Mouse (Mus musculus) left cerebral cortex, adult 2 months (tissue): Measurements from ENCODE around the gene Plekho1. TPM values are rescaled to one million over a fixed set of nuclear protein-coding genes. Genes with fewer than 3 reads are reported as not detected.
"Not testable (repeated sequence)": the region's sequence is repeated elsewhere in the genome, so short reads cannot be mapped to it uniquely, and the experiment has no call there.

Source experiments
- DNase-seq, 2 experiments: peaks; one replicate each; pipeline ENCODE4 v3.0.0; 2021 to 2022; ENCODE audit warnings: low spot score in 2 of 2, mixed read lengths in 1 of 2; ENCODE audit errors: extremely low spot score in 1 of 2
- H3K27ac ChIP-seq: fragments of 200-600 bp; 2 replicates; pipeline ENCODE4 v1.8.1; 2022
- H3K4me3 ChIP-seq: fragments of 200-600 bp; 2 replicates; pipeline ENCODE4 v1.8.1; 2022
- CTCF ChIP-seq: fragments of 200-600 bp; IDR thresholded peaks from 2 replicates; pipeline ENCODE4 v1.8.1; 2022; ENCODE audit warnings: antibody characterized with exemption, mild to moderate bottlenecking, moderate library complexity
- intact Hi-C: fragments of 180-260 bp; cut with DNase I; formaldehyde crosslinking; loops from one replicate; pipeline ENCODE4 v1.15.1; 2025
- total RNA-seq, 2 experiments: library from RNA; stranded (reverse); gene quantifications; 2 replicates each; pipeline ENCODE4 v1.2.3; 2021

The Plekho1 gene
- total RNA-seq, 2 experiments from 2014 or later: 73.5 to 86.9 TPM

DNA sequence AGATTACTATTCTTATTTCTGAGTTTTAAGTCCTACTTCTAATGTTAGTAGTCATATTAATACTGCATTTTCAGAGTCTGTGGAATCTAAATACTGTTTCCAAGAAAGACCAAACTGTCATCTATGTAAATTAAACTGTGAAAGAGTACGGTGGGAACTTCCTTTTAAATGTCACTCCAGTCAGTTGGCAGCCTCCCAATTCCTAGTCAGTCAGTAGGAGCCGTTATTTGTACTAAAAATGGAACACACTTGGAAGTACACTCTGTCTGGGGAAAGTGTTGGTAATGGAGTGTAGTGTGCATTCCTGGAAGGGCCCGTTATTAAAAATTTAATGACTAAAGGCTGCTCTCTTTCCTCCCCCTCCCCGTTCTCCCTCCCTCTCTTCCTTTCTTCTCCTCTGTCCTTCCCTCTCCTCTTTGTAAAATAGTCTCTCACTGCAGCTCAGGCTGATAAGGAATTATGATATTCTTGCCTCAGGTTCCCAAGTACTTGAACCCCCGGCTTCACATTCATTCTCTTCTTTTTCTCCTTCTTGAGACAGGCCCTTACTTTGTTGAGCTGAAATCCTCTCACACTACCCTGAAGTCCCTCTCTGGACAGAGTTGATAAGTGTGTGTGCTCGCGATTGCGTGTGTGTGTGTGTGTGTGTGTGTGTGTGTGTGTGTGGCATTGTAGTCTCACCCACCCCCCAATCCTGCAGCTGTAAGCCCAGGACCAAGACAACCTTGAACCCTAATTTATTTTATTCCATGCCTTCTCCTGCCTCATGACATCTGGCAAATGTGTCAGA lies 38.2 kb downstream of the Plekho1 start:
- intact Hi-C loops: no loop called here
- TF ChIP-seq CTCF: no peak
- no peak for DNase-seq
- H3K4me3 ChIP-seq: no peak overlapping the region
- H3K27ac ChIP-seq: no peak overlapping the region

DNA sequence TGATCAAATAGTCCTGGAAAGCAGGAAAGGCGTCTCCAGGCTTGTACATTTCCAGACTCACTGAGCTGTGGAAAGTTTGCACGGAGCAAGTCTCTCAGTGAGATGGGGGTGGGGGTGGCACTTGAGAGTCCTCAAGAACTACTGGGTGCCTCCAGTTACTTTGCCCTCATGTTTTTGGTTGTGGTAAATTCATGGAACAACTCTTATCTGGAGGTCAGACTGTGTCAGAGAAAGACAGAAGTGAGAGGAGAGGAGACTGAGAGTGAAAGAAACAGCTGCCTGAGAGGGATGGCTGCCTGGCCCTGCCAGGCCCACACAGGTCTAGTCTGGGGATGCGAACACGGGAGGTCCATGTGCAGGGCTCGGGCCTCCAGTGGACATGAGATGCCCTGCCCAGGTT lies 40.5 kb downstream of the Plekho1 start:
- TF ChIP-seq CTCF: no peak
- intact Hi-C loops: no loop called here

DNA sequence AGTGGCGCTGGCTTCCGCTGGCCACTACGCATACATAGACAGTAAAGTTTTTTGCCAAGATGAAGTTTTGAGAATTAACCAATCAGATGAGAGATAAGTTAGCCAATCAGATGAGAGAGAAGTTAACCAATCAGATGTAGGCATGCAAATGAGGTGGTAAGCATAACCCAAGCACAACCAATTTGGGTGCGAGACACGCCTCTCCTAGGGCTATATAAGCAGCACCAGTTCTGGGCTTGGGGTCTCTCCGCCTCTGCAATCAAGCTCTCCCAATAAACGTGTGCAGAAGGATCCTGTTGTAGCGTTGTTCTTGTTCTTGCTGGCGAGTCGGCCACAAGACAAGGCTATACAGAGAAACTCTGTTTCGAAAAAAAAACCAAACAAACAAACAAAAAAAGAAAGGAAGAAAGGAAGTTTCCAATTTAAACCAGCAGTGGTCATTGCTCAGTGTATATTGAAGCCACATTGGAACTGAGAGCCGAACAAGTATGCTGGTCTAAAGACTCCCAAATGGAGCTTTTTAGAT lies 41.1 kb downstream of the Plekho1 start:
- not testable (repeated sequence) for H3K27ac ChIP-seq, DNase-seq
- intact Hi-C loops: loop anchor here (5.0 kb wide), 1 partner anchor 72 kb away; the partner anchor contains the start of gene Ciart

More for the DNA sequence above, 40.5 kb downstream of the Plekho1 start:
- H3K27ac ChIP-seq: no peak overlapping the region
- no peak for DNase-seq
- no peak overlapping the region for H3K4me3 ChIP-seq

DNA sequence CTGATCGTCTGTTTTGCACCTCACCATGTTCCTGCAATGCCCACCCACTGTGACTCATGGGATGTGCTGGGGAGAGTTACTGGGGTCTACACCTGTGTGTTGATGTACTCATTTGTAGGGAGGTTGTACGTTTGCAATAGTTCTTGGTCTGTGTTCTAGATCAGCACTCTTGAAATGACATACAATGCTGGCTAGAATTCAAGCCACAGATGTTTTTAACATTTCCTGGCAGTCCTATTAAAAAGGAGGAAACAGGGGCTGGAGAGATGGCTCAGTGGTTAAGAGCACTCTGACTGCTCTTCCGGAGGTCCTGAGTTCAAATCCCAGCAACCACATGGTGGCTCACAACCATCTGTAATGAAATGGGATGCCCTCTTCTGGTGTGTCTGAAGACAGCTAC lies 42.3 kb downstream of the Plekho1 start:
- DNase-seq: no peak
- TF ChIP-seq CTCF: no peak
- Histone ChIP-seq H3K4me3 (no peak overlapping the region), H3K27ac (no peak overlapping the region)
- intact Hi-C loops: loop anchor here (5.0 kb wide), 1 partner anchor 71 kb away; the partner anchor contains the start of gene Ciart

More for the DNA sequence above, 41.1 kb downstream of the Plekho1 start:
- H3K4me3 ChIP-seq: not testable (repeated sequence)

DNA sequence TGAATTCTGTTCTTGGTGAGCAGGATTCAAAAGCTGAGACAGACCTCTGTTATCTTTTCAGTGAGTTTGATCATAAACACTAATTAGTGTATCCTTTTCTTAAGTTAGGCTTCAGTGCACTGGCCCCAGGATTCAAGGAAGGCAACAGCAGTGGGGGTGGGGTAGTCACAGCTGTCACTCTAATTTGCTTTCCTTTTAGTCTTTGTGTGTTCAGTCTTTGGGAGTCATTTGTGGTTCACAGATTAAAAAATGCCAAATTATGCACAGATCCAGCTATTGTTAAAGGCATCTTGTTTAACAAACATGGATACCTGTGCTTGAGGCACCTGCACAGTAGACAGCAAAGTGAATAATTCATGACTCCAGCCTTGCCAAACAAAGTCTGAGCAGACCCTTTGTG lies 42.8 kb downstream of the Plekho1 start:
- Histone ChIP-seq H3K27ac (no peak overlapping the region), H3K4me3 (no peak overlapping the region)
- DNase-seq: no peak
- intact Hi-C loops: loop anchor here (5.0 kb wide), 1 partner anchor 71 kb away; the partner anchor contains the start of gene Ciart
- no peak for TF ChIP-seq CTCF

DNA sequence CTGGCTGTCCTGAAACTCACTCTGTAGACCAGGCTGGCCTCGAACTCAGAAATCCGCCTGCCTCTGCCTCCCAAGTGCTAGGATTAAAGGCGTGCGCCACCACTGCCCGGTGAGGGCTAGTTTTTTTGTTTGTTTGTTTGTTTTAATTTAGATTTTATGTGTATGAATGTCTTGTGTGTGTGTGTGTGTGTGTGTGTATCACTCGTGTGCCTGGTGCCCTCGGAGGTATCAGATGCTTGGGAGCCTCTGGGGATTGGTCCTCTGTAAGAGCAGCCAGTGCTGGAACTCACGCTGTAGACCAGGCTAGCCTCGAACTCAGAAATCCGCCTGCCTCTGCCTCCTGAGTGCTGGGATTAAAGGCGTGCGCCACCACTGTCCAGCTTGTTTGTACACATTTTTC lies 44.2 kb downstream of the Plekho1 start:
- intact Hi-C loops: loop anchor here (5.0 kb wide), 1 partner anchor 69 kb away; the partner anchor contains the start of gene Ciart
- DNase-seq: not testable (repeated sequence)
- Histone ChIP-seq H3K27ac (peak overlapping the region; percentile 100), H3K4me3 (peak overlapping the region; percentile 56)

DNA sequence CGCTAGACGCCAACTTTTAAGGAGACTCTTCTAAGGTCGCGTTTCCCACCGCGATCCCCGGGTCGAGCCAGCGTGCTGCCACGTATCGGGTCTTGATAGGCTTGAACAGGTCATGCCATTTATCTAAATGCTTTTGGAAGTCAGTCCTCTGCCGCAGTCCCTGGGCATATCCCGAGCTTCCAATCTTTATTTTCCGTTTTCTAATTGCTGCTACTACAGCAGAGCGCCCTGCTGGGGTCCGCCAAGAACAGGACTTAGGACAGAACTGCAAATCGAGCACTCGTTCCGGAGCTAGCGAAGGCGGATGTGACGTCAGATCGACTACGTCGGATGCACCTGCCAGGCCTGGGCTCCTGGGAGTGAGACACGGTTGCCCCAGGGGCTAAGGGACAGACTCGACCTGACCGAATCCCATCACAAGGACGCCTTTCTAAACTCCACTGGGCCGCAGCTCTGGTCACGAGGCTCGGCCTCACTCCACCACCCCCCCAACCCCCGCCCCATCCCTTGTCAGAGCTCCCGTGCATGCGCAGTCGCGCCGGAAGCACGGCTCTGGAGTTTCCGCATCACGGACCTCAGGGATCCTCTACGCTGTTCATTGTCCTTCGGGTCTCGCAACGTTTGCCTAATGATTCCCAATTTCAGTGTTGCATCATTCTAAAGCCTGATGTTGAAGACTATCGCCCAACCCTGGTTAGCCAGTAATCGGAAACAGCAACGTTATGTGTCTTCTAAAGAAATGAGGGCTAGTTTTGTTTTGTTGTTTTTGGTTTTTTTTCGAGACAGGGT lies 44.8 kb downstream of the Plekho1 start:
- intact Hi-C loops: loop anchor here (5.0 kb wide), 1 partner anchor 69 kb away; the partner anchor contains the start of gene Ciart
- no peak for TF ChIP-seq CTCF

DNA sequence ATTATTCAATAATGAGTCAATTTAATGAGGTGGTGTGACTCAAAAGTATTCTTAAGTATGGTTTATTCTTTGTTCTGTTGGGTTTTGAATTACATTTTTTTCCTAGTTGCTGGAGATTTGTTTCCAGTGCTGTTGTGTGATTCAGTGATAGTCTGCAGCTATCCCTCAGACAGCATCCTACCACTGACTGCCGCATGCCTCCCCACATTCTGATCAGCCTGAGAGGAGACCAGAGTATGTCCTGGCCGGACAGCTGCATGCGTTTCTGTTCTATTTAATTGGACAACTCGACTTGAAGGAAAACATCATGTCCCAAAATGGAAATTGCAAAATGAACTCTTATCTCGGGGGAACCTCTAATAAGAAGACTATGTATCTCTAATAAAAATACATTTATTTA lies 47.5 kb downstream of the Plekho1 start:
- no peak for TF ChIP-seq CTCF
- Histone ChIP-seq H3K27ac (no peak overlapping the region), H3K4me3 (no peak overlapping the region)
- no peak for DNase-seq
- intact Hi-C loops: no loop called here

More for the DNA sequence above, 44.8 kb downstream of the Plekho1 start:
- peak overlapping the region; percentile 100 for H3K27ac ChIP-seq
- H3K4me3 ChIP-seq: peak overlapping the region; percentile 56
- DNase-seq: peak; percentile 86 to 87

DNA sequence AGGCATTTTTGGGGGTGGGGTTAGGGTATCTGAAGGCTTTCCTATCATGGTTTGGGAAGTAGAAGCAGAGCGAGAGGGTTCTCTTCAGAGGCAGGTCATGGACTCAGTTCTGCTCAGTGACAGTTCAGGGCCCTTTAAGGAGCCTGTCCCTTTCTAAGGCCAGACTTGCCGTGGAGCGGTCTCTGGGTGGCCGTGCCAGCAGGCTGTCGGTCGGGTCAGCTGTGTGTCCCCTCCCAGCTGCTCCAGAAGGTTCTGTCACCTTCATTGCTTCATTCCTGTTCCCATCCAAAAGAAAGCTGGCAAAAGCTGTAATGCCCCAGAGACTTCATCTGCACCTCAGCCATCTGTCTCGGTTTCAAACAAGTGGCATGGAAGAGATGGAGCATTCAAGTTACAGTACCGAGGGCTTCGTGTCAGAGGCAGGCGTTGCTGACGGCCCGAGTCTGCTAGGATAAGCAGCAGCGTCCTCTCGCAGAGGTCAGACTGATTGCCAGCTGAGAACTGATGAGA lies 50.0 kb downstream of the Plekho1 start:
- no peak overlapping the region for H3K27ac ChIP-seq
- intact Hi-C loops: no loop called here
- DNase-seq: no peak
- TF ChIP-seq CTCF: no peak
- no peak overlapping the region for H3K4me3 ChIP-seq

DNA sequence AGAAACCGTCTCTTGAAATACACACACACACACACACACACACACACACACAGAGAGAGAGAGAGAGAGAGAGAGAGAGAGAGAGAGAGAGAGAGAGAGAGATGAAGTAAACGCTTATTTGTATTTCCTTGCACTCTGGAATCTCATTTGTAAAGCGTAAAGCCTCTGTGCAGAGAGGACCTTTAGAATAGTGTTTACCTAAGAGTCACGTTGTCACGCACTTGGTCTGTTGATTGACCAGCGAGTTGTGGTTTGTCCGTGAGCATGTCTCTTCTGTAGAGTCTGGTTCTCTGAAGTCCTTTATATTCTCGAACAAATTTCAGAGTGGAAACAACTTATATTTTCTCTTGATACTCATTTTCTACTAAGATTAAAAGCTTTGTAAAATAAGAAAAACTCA lies 51.1 kb downstream of the Plekho1 start:
- intact Hi-C loops: no loop called here
- no peak for TF ChIP-seq CTCF
- no peak for DNase-seq
- no peak overlapping the region for H3K4me3 ChIP-seq
- no peak overlapping the region for H3K27ac ChIP-seq

DNA sequence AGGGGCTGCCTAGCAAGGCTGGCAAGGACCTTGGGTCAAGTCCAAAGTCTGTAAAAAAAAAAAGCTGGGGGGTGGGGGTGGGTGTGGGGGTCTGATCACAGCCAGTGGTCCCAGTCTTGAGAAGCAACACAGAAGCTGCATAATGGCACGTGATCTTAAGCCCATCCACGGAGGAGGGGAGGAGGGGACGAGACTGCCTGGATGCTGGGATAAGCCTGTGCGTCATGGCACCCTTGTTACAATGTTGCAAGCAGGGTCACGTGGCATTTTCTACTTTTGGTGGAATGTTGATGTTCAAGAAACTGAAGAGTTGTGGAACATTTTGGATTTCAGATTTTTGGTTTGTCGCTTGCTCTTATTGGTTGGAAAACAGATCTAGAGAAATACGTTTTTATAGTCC lies 52.6 kb downstream of the Plekho1 start:
- TF ChIP-seq CTCF: no peak
- Histone ChIP-seq H3K4me3 (no peak overlapping the region), H3K27ac (no peak overlapping the region)
- intact Hi-C loops: no loop called here
- DNase-seq: no peak

DNA sequence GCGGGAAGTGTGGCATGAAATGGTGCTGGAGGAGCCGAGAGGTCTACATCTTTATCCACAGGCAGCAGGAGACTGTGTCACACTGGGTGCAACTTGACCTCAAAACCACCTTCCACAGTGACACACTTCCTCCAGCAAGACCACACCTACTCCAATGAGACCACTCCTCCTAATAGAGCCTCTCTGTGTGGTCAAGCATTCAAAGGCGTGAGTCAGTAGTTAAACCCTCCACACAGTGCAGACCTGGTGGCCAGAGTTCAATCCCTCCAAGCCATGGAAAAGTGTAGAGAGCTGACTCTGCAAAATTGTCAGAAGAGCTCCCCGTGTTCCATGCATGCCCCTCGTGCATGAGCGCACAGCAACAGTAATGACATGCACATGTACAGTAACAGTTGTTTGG lies 53.1 kb downstream of the Plekho1 start:
- Histone ChIP-seq H3K27ac (no peak overlapping the region), H3K4me3 (no peak overlapping the region)
- intact Hi-C loops: no loop called here
- no peak for TF ChIP-seq CTCF
- no peak for DNase-seq
